Mouse (Mus musculus) monocyte, adult 5-6 weeks (primary cell): ENCODE results near the gene Slc18a2. TPM values are rescaled to one million over a fixed set of nuclear protein-coding genes. Genes with fewer than 3 reads are reported as not detected.

ENCODE experiments used
- ATAC-seq: fragments of 153-309, 156-312 bp; replicated peaks from 2 replicates; pipeline ENCODE4 v1.8.0; 2017; ENCODE audit warnings: mild to moderate bottlenecking; ENCODE audit not compliant: low TSS enrichment, insufficient number of reproducible peaks, severe bottlenecking, poor library complexity, low FRiP score
- total RNA-seq: library from RNA; stranded (forward); fragments of 200-1000, 200-491, 200-594 nt; gene quantifications from 3 replicates; pipeline ENCODE4 v1.2.3, GENCODE M21; 2017

Slc18a2 gene
- total RNA-seq, result 5.2 to 7.2 TPM (median 6.7 TPM) in 3 replicates

GRCm38 (mm10) chr19:59260718-59261442 is at the start of gene Slc18a2:
TSS of gene Slc18a2 (plus strand) at chr19:59260896.
- no peak for ATAC-seq

- no peak for ATAC-seq
These were observed 43.8 kb upstream of the Slc18a2 start for GRCm38 (mm10) chr19:59216891-59217290.

- ATAC-seq, result no peak
These were observed 41.7 kb upstream of the Slc18a2 start, which contains the start of gene Kcnk18 for GRCm38 (mm10) chr19:59218991-59219390. TSS of gene Kcnk18 (plus strand) at chr19:59219214.

- no peak for ATAC-seq
These were observed 39.6 kb upstream of the Slc18a2 start for GRCm38 (mm10) chr19:59221131-59221530.

GRCm38 (mm10) chr19:59228376-59228775 is 32.3 kb upstream of the Slc18a2 start:
- no peak for ATAC-seq

- no peak for ATAC-seq
These were observed 27.9 kb upstream of the Slc18a2 start for GRCm38 (mm10) chr19:59232786-59233185.

- no peak for ATAC-seq
These were observed 25.7 kb upstream of the Slc18a2 start for GRCm38 (mm10) chr19:59235001-59235400.

GRCm38 (mm10) chr19:59236046-59236445 is 24.6 kb upstream of the Slc18a2 start:
- no peak for ATAC-seq

GRCm38 (mm10) chr19:59238630-59239029 is 22.1 kb upstream of the Slc18a2 start:
- no peak for ATAC-seq

GRCm38 (mm10) chr19:59239124-59239817 is 21.4 kb upstream of the Slc18a2 start:
- peak; percentile 74 for ATAC-seq

GRCm38 (mm10) chr19:59241987-59242386 is 18.7 kb upstream of the Slc18a2 start:
- no peak for ATAC-seq

GRCm38 (mm10) chr19:59243057-59243456 is 17.6 kb upstream of the Slc18a2 start:
- ATAC-seq, result no peak

- no peak for ATAC-seq
These were observed 12.6 kb upstream of the Slc18a2 start for GRCm38 (mm10) chr19:59248144-59248543.

GRCm38 (mm10) chr19:59248553-59249286 is 12.0 kb upstream of the Slc18a2 start:
- no peak for ATAC-seq

- no peak for ATAC-seq
These were observed 8.0 kb upstream of the Slc18a2 start for GRCm38 (mm10) chr19:59252651-59253050.

- ATAC-seq, result no peak
These were observed 1.1 kb upstream of the Slc18a2 start for GRCm38 (mm10) chr19:59259633-59260032.

GRCm38 (mm10) chr19:59261604-59262003 is 908 bp downstream of the Slc18a2 start:
- ATAC-seq, result no peak

- no peak for ATAC-seq
These were observed 2.5 kb downstream of the Slc18a2 start for GRCm38 (mm10) chr19:59263171-59263570.

GRCm38 (mm10) chr19:59264838-59265532 is 4.3 kb downstream of the Slc18a2 start:
- no peak for ATAC-seq
